Mouse (Mus musculus): ENCODE results near the gene Dpp7.

The Dpp7 gene

DNA sequence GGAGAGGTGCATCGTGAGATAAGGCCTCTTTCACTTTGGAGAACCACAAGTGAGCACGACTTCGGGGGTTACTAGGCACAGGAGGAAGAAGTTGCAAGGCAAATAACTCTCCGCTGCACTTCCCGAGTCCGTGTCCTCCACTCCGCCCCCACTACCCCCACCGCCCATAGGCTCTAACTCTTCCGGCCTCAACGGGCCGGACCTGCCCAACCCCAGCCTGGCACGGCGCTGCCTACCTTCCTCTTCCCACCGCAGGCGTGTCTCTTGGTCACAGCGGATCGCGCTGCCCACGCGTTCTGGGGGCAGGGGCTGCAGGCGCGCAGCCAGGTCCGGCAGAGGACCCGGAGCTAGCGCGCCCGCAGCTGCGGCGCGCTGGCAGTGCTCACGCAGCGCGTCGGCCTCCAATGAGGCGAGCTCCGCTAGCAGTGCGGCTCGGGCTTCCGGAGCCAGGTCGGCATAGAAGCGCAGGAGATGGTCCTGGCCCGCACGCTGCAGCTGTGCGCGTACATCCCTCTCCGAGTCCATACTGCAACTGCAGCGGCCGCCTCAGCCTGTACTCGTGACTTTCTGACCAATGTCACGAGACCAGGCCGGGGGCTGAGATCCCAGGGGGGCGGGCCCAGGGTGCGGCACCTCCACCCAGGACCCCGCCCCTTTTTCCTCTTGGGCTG is 9.1 kb upstream of the Dpp7 start, which contains the start of gene Uap1l1:
Gene Uap1l1, minus strand, starts transcription at position 592 of the 671 bp plus-strand sequence.
- DNase-seq (ENCODE audit: extremely low read depth, low read depth): no peak

DNA sequence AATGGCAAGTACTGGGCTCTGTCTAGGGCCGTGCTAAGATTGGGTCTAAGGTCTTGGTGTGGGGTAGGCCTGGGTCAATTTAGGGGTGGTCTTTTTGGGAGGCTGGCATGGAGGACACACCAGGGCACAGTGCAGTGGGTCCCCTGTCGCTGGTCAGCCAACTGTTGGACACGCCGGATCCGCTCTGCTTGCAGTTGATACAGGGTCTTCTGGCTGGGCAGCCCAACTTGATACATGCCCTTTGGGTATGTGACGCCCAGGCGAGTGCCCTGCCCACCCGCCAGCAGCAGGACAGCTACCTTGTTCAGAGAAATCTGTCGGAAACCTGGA is 8.6 kb upstream of the Dpp7 start:
- no peak for DNase-seq (ENCODE audit: extremely low read depth, low read depth)

DNA sequence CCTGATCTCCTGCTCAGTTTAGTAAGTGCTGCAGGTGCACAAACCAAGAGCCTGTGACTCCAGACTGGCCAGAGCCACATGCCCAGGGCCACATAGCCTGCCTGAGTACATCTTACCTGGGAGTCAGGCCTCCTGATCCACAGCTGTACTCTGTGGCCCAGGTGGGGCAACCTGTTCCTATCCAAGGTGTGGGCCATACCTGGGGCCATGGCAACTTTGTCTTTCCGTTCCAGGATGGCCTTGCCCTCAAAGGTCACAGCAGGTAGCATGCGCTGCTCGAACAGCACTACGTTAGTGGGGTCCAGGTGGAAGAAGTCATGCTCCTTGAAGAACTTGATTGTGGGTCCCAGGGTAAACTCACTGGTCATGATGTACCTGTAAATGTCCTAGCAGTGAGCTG is 8.2 kb upstream of the Dpp7 start:
- no peak for DNase-seq (ENCODE audit: extremely low read depth, low read depth)

DNA sequence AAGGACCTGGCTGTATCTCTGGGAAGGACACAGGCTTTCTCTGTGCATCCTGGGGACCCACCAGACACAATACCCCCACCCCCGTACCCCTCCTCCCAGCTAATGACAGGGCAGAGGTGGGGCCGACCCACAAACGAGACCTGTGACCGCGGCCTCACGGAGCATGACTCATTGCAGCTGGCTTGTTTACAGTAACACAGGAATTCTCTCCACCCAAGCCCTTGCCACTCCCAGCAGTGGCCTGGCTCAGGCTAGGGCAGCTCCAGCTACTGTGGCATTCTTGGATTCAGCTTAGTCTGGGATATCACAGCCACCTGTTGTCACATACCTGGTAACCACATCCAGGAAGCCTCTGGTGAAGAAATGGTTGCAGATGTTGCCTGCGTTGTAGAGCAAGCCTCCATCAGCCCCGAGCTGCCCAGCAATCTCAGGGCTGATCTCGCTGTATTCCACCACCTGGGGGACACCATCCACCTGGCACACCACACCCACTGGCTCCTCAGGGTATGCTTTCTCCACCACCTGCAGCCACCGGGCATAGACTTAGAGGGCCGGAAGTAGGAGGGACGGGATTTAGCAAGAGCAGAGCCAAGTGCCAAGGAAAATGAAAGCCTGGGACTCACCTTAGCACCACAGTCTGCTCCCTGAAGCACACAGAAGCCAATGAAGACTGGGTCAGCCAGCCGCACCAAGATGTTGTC is 7.5 kb upstream of the Dpp7 start:
- no peak for DNase-seq (ENCODE audit: extremely low read depth, low read depth)

DNA sequence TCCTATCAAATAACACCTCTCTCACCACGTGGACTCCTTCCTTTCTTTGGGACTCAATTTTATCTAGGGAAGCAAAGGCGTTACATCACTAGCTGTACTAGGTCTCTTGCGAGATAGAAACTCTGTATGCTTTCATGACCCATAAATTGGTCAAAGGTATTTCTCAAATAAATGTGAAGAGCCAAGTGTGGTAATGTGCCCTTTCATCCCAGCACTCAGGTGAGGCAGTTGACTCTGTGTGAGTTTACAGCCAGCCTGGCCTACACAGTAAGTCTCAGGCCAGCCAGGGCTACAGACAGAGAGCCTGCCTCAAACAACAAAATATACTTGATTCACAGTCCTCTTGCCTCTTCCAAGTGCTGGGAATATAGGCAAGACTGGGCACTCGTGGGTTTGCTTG is 3.7 kb upstream of the Dpp7 start:
- DNase-seq (ENCODE audit: extremely low read depth, low read depth): no peak

DNA sequence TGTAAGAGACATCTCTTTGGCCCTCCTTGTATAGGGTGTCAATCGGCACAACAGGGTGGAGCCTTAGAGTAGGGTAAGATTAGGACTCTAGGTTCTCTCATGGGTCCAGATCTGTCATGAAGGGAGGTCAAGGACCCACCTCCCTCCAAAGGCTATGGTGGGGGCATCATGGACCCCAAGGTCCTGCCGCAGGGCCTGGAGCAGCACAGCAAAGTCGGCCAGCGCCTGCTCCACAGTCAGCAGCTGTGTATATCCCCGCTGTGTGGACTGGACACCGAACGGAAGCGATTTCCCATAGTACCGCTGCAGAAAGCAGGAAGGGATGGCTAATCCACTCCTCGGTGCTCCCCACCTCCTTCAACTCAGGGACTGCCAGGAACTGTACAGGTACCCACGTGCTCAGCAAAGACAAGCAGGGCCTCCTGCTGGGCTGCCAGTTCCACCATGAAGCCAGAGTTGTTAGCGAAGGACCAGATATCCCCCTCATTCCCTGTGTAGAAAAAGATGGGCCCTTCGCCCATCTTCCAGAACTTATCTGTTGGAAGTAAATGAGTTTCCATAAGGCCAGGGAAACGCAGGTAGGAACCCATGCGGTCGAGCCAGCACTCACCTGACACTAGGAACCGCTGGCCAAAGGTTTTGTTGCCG is 616 bp downstream of the Dpp7 start:
- DNase-seq (ENCODE audit: extremely low read depth, low read depth): no peak

DNA sequence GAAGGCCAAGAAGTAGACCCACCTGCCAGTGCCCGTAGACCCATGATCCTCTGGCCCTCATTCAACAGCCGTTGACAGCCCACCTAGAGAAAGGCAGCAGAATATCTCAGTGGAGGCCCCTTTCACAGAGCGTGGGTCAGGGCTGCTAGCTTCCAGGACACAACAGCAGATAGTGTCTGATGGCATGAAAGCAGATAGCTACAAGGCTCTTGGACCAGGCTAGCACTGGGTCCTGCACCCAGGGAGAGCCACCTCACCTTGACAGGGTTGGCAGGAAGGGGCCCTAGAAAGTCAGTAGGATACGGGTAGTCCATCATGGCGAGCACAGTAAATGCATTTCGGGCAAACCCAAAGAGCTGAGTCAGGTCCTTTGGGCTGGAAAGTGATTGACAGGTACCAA is 1.9 kb downstream of the Dpp7 start:
- DNase-seq (ENCODE audit: extremely low read depth, low read depth): no peak

DNA sequence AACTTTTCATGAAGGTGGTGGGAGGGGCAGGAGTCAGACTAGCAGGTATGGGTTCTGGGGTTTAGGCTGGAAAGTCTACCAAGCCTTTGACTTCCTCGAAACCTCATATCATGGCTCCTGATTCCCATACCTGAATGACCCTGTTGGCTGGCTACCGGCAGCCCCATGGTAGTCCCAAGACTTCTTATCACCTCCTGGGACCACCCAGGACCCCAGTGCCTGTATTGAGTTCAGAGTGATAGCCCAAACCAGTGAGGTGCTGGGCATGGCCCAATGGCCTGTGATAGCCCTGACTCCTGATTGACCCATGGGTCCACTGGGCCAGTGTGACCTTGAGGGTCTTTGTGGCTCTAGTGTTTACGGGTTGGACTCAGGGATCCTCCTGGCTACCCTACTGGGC is 5.5 kb downstream of the Dpp7 start:
- DNase-seq (ENCODE audit: extremely low read depth, low read depth): no peak

DNA sequence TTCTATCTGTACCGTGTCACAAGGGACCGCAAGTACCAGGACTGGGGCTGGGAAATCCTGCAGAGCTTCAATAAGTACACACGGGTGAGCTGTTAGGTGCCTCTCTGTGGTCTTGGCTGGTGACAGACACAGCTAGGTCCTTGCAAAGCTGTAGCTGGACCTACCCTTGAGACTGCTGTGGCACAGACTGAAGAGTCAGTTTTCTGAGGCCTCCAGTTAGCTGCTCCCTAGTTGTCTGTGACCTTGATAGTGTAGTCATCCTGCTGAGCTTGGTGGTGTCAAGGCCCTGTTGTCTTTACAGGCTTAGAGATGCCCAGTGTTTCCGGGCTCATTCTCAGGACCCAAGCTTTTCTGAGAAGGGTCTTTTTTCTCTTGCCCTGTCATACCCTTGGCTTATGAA is 6.7 kb downstream of the Dpp7 start:
- DNase-seq (ENCODE audit: extremely low read depth, low read depth): no peak

DNA sequence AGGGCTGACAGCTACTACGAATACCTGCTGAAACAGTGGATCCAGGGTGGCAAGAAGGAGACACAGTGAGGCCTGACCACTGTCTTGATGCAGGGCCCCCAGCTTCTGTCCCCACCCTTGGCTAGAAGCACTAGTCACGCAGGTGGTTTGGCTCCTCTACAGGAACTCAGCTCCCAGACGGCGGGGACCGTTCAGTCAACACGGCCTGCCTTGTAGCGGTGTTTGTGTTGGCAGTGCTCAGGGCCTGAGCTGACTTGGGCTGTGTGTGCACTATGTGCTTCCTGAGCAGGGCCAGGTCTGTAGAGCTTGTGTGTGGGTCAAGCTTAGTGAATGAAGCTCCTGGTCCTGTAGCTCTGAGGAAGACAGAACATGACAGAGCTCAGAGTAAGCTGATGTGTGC is 8.0 kb downstream of the Dpp7 start:
- DNase-seq (ENCODE audit: extremely low read depth, low read depth): no peak

DNA sequence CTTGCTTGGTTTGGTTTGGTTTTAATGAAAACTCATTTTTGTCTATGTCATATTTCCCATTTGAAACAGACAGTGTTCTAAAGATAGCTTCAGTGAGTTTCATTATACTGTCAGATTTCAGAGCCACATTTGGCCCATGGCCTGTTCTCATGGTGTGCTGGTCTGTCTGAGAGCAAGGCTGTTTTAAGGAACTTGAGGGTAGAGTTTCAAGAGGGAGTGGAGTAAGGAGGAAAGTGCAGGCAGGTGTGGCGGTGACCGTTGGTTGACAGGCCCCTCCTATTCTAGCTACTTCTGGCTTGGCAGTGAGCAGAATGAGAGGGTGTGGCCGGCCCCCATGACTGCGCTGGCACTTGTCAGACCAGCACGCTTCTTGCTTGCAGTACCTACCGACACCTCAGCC is 17.9 kb downstream of the Dpp7 start:
- no peak for DNase-seq (ENCODE audit: extremely low read depth, low read depth)

DNA sequence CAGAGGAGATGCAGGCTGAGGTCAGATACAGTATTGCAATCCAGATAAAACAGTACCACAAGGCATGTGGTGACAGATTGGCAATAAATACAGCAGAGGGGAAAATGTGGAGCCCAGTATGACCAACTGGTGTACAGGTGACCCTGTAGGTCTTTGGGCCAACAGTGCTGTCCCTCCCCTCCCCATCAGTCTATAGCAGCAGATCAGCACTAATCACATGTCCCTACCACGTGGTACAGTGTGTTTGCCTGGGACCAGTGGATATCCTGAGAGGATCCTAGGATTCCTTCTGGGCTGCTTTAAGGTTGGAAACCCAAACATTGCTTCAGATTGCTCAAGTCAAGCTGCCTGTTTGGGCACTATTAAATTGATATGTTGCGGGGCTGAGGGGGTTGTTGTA is 22.6 kb downstream of the Dpp7 start:
- no peak for DNase-seq (ENCODE audit: extremely low read depth, low read depth)

DNA sequence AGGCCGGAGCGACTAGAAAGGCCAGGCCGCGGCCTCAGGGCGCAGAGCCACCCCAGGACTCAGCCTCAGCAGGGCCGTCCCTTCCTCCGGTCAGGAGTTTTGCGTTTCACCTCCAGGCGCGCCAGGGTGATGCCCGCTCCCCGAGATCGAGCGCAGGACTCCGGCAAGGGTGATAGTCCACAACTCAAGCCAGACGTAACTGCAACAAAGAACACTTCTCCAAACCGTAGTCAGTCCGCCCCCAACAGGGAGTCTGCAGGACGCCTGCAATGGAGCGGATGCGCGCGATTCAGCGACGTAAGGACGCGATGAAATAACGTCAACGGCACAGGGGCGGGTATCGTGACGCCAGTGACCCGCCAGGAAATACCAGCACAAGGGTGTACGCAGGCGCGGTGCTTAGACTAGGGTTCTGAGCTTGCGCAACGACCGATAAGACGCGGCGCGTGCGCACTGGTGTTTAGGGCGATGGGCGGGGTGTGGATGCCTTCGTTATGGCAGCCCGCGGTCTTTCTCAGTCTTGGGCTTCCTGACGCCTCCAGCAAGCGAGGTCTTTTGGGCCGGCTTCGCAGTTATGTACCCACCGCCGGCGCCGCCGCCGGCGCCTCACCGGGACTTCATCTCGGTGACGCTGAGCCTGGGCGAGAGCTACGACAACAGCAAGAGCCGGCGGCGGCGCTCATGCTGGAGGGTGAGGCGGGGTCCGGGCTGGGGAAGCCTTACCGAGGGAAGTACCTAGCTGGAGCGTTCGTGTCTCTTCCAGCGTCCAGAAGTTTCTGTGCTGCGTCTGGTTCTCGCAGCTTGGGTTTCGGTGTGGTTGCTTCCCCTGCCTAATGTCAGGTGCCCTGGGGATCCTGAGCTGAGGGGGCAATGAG is 23.6 kb downstream of the Dpp7 start, which contains the start of gene Man1b1:
Gene Man1b1, plus strand, starts transcription at position 53 of the 875 bp plus-strand sequence.
- peak; percentile 97 for DNase-seq (ENCODE audit: extremely low read depth, low read depth)

DNA sequence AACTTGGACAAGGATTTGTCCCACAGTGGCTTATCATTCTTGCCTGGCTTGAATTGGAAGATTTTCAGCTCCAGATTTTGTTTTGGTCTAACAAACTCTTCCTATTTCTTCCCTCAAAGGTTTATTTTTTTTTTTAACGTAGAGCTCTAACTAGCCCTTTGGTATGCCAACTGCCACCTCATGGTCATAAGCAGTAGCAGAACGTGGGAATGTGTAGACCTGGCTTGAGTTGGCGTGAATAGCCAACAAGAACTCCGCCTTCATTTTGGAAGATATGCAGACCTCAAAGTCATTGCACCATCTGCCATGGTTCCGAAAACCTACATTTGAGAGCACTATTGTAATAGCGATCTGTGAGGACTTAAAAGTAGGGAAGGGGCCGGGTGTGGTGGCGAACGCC is 24.7 kb downstream of the Dpp7 start:
- DNase-seq (ENCODE audit: extremely low read depth, low read depth): no peak

DNA sequence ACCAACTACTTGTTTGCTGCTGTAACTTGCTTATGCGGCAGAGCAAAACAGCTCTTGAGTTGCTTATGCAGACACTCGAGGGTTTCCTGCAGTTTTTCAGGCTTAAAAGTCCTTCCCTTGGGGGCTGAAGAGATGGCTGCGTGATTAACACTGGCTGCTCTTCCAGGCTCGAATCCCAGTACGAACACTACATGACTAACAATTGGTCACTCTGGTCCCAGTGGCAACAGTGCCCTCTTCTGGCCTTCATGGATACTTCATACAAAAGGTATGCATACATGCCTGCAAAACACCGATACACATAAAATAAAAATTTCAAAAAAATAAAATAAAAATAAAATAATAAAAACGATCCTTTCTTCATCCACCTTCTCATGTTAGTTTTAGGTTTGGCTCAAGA is 27.7 kb downstream of the Dpp7 start:
- DNase-seq (ENCODE audit: extremely low read depth, low read depth): peak; percentile 59

DNA sequence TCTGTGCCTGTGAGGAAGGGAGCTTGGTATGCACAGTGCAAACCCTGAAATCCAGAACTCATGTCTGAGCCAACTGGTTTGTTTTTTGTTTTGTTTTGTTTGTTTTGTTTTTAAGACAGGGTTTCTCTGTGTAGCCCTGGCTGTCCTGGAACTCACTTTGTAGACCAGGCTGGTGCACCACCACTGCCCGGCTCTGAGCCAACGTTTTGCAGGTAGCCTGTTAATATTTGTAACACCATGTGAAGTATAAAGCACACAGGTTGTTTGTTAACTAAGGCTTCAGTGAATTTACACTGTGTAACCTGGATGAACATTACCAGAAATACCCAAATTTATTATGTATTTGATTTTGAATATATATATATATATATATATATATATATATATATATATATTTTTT is 30.1 kb downstream of the Dpp7 start:
- DNase-seq (ENCODE audit: extremely low read depth, low read depth): no peak

DNA sequence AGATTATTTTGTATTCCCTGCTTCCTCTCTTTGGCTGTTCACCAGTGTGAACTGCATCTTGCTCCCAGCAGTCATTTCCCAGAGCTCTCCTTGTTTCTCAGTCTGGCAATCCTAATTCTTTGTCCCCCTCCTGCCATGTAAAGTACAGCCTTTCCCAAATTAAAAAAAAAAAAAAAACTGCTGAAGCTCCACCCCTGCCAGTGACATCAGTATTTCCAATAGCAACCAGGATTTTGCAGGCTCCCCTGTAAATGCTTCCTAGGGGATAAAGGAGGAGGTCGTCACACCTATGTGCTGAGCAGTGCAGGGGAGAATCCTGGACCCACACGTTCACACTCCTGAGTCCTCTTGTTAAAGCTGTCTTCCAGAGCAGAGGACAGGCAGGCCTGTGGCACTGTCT is 36.1 kb downstream of the Dpp7 start:
- DNase-seq (ENCODE audit: extremely low read depth, low read depth): no peak

DNA sequence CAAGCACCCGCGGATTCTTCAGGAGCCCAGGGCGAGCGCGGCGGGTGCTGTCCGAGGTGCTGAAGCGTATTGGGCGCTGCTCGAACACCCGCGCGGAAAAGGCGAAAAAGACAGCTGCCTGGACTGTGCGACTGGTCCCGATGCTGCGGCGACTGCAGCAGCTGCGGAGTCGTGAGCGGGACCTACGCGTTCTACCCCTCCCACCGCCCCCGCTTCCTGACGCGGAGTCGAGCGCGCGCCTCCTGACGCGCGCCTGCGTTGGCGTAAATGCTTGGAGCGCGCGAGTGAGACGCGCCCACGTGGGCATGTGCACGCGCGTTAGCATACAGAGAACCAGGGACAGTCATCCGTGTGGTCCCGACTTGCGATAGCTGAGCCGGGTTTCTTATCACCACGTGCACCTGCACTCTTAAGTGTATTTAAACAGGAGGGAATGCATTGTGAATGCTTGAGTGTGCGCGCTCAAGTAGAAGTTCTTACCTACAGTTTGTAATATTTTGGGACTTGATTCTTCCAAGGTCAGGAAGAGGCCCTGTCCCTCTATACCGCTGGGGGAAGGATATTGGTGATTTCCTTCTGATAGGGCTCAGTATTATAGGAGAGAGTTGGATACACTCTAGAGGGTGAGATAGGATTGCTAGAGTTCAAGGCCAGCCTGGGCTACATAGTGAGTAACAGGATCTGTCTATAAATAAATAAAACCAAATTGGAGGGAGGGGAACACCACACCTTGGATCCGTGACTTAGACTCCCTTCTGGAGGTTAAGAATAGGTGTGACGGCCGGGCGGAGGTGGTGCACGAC is 37.0 kb downstream of the Dpp7 start, which contains the start of gene Grin1:
Gene Grin1, minus strand, starts transcription at position 217 of the 803 bp plus-strand sequence.
- no peak for DNase-seq (ENCODE audit: extremely low read depth, low read depth)

DNA sequence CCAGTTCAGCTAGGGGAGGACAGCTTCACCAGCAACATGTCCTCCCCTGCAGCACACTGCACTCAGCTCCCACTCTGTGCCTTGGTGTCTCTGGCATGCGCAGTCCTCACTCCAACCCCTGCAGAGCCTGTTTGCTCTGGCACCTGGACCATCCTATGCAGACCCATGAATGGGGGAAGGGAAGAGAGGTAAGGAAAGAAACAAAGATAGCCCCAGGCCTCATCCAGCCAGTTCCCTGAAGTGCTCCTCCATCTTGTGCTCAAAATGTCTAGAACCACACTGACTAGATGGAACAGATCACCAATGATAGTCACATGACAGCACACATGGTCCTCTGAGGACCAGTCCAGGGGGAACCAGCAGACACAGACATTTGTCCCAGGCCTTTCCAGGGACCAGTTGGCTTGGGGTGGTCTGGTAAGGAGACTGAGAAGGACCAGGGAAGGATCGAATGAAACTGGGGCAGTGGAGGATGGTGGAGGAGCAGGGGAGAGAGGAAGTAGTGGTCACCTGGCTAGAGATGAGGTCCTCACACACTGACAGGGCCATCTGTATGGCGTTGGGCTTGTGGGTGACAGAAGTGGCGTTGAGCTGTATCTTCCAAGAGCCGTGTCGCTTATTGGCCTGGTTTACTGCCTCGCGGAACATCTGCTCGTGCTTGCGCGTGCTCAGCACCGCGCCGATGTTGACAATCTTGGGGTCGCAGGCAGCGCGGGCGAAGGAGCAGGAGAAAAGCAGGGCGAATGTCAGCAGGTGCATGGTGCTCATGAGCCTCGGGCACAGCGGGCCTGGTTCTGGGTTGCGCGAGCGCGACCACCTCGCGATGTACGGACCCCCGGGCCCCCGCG is 37.8 kb downstream of the Dpp7 start:
- no peak for DNase-seq (ENCODE audit: extremely low read depth, low read depth)

DNA sequence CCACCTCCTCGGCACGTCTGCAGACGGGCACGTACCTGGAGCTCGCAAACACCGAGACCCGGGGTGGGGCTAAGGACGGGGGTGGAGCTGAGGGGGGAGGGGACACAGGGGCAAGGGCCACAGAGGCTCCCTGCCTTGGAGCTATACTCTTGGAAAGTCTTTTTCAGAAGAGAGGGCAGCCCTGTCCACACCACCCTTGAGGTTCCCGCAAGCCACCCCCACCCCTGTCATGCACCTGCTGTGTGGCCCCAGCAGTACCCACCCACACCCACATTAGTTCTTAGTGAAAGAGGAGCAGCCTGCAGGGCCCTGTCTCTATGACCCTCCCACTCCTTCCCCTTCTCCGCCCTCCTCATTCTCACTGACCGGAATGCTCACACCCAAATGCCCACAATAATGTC is 44.7 kb downstream of the Dpp7 start:
- DNase-seq (ENCODE audit: extremely low read depth, low read depth): no peak
